Mouse (Mus musculus) heart, adult 2 months (tissue): ENCODE data around the gene Ror1.

Experiments used
- EP300 ChIP-seq: fragments of 200-500 bp; IDR thresholded peaks from 2 replicates; pipeline ENCODE4 v1.6.1; 2011; ENCODE audit warnings: low read depth, low read length, control low read depth; ENCODE audit not compliant: insufficient read depth
- POLR2A ChIP-seq: fragments of 200-500 bp; IDR thresholded peaks from 2 replicates; pipeline ENCODE4 v1.6.1; 2011; ENCODE audit warnings: mild to moderate bottlenecking, low read depth, low read length, control low read depth; ENCODE audit not compliant: insufficient read depth

GRCm38 (mm10) chr4:100381760-100382159 lies 286.2 kb downstream of the Ror1 start:
- TF ChIP-seq EP300 (no peak), POLR2A (no peak)
